Mouse (Mus musculus): Measurements from ENCODE around the gene Chpt1. TPM values are rescaled to one million over a fixed set of nuclear protein-coding genes. Genes with fewer than 3 reads are reported as not detected.
A peak's percentile ranks its signal among the peaks of the same experiment; 100 is the strongest.

Gene Chpt1
- total RNA-seq, 1 experiment from 2014 or later, result 10.0 TPM

DNA sequence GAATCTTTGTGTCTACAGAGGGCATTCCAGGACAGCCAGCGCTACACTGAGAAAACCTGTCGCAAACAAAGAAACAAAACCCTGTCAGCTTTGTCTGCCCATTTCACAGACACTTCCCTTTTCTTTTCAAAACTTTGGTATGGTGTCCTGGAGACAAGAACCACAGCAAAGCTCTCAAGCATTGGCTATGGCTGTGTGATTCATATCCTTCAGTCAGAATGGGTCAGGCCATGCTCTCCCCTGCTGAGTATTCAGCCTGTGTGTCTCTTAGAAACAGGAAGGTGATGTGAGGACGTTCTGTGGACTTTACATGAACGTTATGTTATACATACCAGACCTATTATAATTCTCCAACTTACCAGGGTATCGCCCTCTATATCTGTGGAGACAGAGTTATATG is 86.2 kb downstream of the Chpt1 start:
- peak; percentile 71 for ATAC-seq (ENCODE audit: extremely low read depth, insufficient number of reproducible peaks, low FRiP score, poor library complexity, severe bottlenecking)

DNA sequence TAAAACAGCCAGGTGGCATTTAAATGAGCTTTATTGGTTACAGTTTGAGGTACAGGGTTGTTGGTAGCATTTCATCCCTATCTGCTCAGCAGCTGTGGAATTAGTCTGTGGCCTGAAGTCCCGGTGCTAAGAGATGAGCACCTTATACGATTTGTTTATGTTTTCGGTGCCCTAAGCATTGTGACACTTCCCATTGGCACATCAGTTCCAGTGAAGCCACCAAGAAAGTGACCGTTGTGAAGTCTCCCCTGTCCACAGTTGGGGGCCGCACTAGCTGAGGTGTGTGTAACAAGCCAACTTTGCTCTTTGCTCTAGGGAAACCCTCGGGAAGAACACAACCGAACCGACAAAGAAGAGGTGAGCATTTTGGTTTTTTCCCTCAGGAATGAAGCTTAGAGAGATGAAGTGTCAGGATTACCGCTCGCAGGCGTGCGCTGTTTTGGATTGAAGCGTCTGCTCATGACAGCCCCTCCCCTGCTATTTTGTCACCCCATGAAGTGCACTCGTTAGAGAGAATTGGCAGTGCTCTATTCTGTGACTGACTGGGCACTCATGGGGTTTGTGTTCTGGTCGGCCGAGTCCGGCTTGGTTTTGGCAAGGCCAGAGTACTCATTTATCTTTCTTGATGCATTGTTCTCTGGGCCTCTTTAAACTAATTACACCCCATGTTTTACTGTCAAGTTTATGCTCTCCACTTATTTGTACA is 91.4 kb downstream of the Chpt1 start:
- ATAC-seq (ENCODE audit: extremely low read depth, insufficient number of reproducible peaks, low FRiP score, poor library complexity, severe bottlenecking), result peak; percentile 23; the same call in 1 of the 2 replicates

DNA sequence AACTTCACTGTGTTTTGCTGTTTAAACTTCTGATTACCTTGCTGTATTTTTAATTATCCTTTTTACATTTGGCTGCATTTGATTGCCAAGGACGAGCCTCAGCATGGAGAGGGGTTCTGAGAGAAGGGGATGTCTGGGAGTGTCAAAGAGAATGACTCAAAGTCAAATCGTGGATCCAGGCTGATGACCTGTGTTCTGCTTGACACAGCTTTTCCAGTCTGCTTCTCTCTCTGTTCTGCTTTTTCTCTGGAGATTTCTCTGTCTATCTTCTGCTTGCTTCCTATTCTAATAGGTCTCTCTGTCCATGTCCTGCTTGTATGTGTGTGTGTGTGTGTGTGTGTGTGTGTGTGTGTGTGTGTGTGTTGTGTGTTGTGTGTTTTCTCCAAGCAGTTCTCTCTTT is 94.1 kb downstream of the Chpt1 start:
- ATAC-seq (ENCODE audit: extremely low read depth, insufficient number of reproducible peaks, low FRiP score, poor library complexity, severe bottlenecking), result no peak

DNA sequence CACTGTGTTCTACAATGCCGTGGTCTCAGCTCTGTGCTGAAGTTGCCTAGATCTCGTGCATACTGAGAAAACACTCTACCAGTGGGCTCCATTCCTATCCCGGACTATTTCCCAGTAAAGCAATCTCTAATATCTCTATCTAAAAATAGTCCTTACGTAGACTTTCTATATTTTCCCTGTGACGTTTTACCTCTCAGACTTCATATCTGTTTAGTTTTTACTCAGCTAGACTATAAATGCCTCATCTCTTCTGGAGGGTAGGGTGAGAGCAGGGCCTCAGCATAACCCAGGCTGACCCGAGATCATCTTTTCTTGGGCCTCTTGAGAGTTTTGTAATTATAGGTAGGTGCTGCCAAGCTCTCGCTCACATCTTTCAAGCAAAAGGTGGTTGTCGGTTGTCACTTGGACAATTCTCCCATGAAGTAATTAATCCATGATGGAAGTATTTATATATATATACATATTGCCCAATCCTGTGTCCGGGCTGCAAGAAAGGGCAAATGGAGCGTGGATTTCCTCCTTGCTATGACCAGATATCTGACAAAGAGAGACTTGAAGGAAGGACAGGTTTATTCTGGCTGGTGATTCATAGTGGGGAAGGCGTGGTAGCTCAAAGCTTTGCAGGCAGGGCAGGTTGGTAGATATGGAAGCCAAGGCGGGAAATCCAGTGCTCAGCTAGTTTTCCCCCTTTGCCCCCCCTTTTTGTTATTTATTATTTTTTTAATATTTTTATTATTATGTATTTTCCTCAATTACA is 95.8 kb downstream of the Chpt1 start:
- no peak for ATAC-seq (ENCODE audit: extremely low read depth, insufficient number of reproducible peaks, low FRiP score, poor library complexity, severe bottlenecking)

DNA sequence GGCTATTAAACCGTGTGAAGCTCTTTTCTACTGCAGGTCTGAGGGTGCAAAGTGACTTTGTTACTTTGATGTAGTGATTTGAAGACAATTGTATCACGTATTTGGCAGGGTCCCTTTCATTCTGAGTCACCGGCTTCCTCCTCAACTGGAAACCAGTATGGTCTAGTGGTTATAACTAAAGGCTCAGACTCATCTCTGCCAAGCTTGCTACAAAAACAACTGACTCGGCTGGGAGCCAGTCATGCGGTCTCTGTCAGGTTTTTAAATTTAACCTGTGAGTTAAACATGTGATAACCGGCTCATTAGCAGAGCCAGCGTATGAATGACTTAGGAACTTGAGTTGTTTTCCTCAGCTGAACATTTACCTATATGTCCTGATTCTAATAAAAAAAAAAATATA is 98.1 kb downstream of the Chpt1 start:
- no peak for ATAC-seq (ENCODE audit: extremely low read depth, insufficient number of reproducible peaks, low FRiP score, poor library complexity, severe bottlenecking)

DNA sequence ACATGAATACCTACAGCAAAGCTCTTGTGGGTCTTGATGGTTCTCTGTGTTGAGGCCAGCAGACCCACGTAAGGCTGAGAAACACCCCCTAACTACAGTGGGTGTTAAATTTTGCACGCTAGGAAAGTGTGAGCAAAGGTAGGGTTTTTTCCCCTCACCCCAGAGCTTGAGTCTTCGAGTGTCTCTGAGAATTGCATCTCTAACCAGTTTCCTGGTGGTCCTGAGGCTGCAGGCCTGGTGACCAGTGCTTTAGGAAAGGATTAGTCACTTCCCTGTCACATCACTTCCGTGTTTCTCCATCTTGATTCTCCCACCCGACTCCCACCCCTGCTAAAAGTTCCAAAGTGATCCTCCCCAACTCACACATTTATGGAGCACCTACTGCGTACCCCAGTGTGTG is 99.7 kb downstream of the Chpt1 start:
- ATAC-seq (ENCODE audit: extremely low read depth, insufficient number of reproducible peaks, low FRiP score, poor library complexity, severe bottlenecking), result no peak

DNA sequence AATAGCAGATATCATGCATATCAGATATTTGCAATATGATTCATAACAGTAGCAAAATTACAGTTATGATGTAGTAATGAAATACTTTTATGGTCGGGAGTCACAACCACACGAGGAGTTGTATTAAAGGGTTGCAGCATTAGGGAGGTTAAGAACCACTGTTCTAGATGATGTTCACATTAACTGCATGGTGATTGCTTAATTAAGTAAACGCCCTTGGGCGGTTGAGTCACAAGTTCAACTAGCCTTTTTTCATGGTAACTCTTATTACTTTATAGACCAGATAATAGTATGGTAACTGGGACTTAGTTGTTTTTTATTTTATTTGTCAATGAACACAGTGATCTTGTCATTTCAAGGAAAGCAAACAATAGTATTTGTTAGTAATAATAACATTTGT is 100.9 kb downstream of the Chpt1 start:
- ATAC-seq (ENCODE audit: extremely low read depth, insufficient number of reproducible peaks, low FRiP score, poor library complexity, severe bottlenecking), result no peak

Other genes starting within 250 kb of the Chpt1 start
- gene Dram1, start 125.0 kb downstream of the Chpt1 start, total RNA-seq (2017), result 20.1 and 22.1 TPM in 2 replicates
- 34.7 and 35.9 TPM in 2 replicates for gene Gnptab, start 124.9 kb downstream of the Chpt1 start, total RNA-seq (2017)
- not detected in 2 replicates for gene Sycp3, start 44.5 kb downstream of the Chpt1 start, total RNA-seq (2017)
- 0.12 TPM in 1 of 2 replicates, not detected in the other for gene Mybpc1, start 101.1 kb upstream of the Chpt1 start, total RNA-seq (2017)
- gene Spic, start 180.9 kb upstream of the Chpt1 start, total RNA-seq (2017), result 1.7 and 1.9 TPM in 2 replicates
- gene Arl1, start 226.8 kb upstream of the Chpt1 start, total RNA-seq (2017), result 46.4 and 56.7 TPM in 2 replicates

Data from neutrophil, adult 5-6 weeks (primary cell).